Mouse (Mus musculus): ENCODE measurements around the gene Rabl3.
A peak's percentile ranks its signal among the peaks of the same experiment; 100 is the strongest.

Gene Rabl3

GRCm38 (mm10) chr16:37546312-37546711 is 6.6 kb downstream of the Rabl3 start:
- DNase-seq (ENCODE audit: low spot score in 2 of 2), result no peak

GRCm38 (mm10) chr16:37550266-37550665 is 10.6 kb downstream of the Rabl3 start:
- DNase-seq (ENCODE audit: low spot score in 2 of 2), result no peak

GRCm38 (mm10) chr16:37550981-37551380 is 11.3 kb downstream of the Rabl3 start:
- DNase-seq (ENCODE audit: low spot score in 2 of 2), result no peak

- no peak for DNase-seq (ENCODE audit: low spot score in 2 of 2)
Observed at GRCm38 (mm10) chr16:37552824-37553223, 13.1 kb downstream of the Rabl3 start.

- no peak for DNase-seq (ENCODE audit: low spot score in 2 of 2)
Observed at GRCm38 (mm10) chr16:37562414-37562813, 22.7 kb downstream of the Rabl3 start.

- DNase-seq (ENCODE audit: low spot score in 2 of 2), result peak in 1 of 2 experiments; percentile 52
Observed at GRCm38 (mm10) chr16:37562961-37563360, 23.3 kb downstream of the Rabl3 start.

GRCm38 (mm10) chr16:37565117-37565516 is 25.4 kb downstream of the Rabl3 start:
- no peak for DNase-seq (ENCODE audit: low spot score in 2 of 2)

- no peak for DNase-seq (ENCODE audit: low spot score in 2 of 2)
Observed at GRCm38 (mm10) chr16:37566107-37566506, 26.4 kb downstream of the Rabl3 start.

- DNase-seq (ENCODE audit: low spot score in 2 of 2), result no peak
Observed at GRCm38 (mm10) chr16:37567113-37568050, 27.7 kb downstream of the Rabl3 start.

- no peak for DNase-seq (ENCODE audit: low spot score in 2 of 2)
Observed at GRCm38 (mm10) chr16:37571554-37571953, 31.9 kb downstream of the Rabl3 start.

GRCm38 (mm10) chr16:37572117-37572754 is 32.6 kb downstream of the Rabl3 start:
- DNase-seq (ENCODE audit: low spot score in 2 of 2), result no peak

GRCm38 (mm10) chr16:37573061-37573460 is 33.4 kb downstream of the Rabl3 start:
- DNase-seq (ENCODE audit: low spot score in 2 of 2), result no peak

- no peak for DNase-seq (ENCODE audit: low spot score in 2 of 2)
Observed at GRCm38 (mm10) chr16:37575325-37575724, 35.6 kb downstream of the Rabl3 start.

GRCm38 (mm10) chr16:37579591-37579990 is 39.9 kb downstream of the Rabl3 start:
- DNase-seq (ENCODE audit: low spot score in 2 of 2), result no peak

GRCm38 (mm10) chr16:37579994-37580393 is 40.3 kb downstream of the Rabl3 start, which contains the start of gene Hgd:
TSS of gene Hgd (plus strand) at chr16:37580153.
- no peak for DNase-seq (ENCODE audit: low spot score in 2 of 2)

- no peak for DNase-seq (ENCODE audit: low spot score in 2 of 2)
Observed at GRCm38 (mm10) chr16:37580651-37581050, 41.0 kb downstream of the Rabl3 start.

GRCm38 (mm10) chr16:37581901-37582300 is 42.2 kb downstream of the Rabl3 start:
- no peak for DNase-seq (ENCODE audit: low spot score in 2 of 2)

- DNase-seq (ENCODE audit: low spot score in 2 of 2), result no peak
Observed at GRCm38 (mm10) chr16:37583306-37583705, 43.6 kb downstream of the Rabl3 start.

GRCm38 (mm10) chr16:37583801-37584200 is 44.1 kb downstream of the Rabl3 start:
- peak in 1 of 2 experiments; percentile 35 for DNase-seq (ENCODE audit: low spot score in 2 of 2)

- DNase-seq (ENCODE audit: low spot score in 2 of 2), result peak; percentile 59 to 62
Observed at GRCm38 (mm10) chr16:37584218-37585035, 44.7 kb downstream of the Rabl3 start.

GRCm38 (mm10) chr16:37585129-37585563 is 45.5 kb downstream of the Rabl3 start:
- DNase-seq (ENCODE audit: low spot score in 2 of 2), result peak in 1 of 2 experiments; percentile 35

GRCm38 (mm10) chr16:37590921-37591320 is 51.2 kb downstream of the Rabl3 start:
- DNase-seq (ENCODE audit: low spot score in 2 of 2), result no peak

All from frontal cortex, postnatal 36 days (tissue).